In the genomic region with DNA sequence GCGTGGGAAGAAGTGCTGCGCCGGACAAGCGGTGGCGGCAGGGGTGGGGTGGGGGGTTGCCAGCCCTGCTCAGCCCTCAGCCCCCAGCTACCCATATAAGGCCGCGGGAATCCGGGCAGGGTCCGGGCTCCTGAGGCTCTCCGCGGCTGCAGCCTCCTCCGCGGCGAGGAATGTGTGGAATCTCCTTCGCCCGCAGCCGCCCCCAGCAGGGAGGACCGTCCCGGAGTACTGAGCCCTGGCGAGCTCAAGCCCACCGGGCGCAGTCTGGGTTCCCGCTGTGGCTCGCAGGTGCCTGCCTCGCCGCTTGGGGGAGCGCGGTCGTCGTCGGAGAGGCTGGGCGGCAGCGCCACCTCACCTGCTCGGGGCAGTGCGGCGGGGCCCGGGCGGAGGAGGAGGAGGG, we compare ENCODE assay signal across 8 mouse cellular contexts. TPM values are rescaled to one million over a fixed set of nuclear protein-coding genes. Genes with fewer than 3 reads are reported as not detected.
A peak's percentile ranks its signal among the peaks of the same experiment; 100 is the strongest.
DNase-seq lines count a peak whose midpoint lies in the region; ATAC-seq and TF ChIP-seq lines count a peak whose summit lies in the region.

No protein-coding gene starts in this region.

- ATAC-seq in CD4-positive, CD25-positive, alpha-beta regulatory T cell, adult 4 months, result peak; percentile 89
- ATAC-seq in heart, embryonic 13.5 days (ENCODE audit: extremely low read depth, insufficient number of reproducible peaks, low FRiP score, low TSS enrichment), result peak; percentile 69; the same call in 1 of the 2 replicates
- ATAC-seq in kidney, embryonic 16.5 days (ENCODE audit: low FRiP score, low TSS enrichment), result peak; percentile 92
- peak; percentile 79 for ATAC-seq in liver, embryonic 15.5 days (ENCODE audit: insufficient read depth)
- peak; percentile 71 for ATAC-seq in neural tube, embryonic 11.5 days (ENCODE audit: insufficient read depth, low FRiP score, low TSS enrichment)
- peak; percentile 91 for ATAC-seq in stomach, embryonic 16.5 days (ENCODE audit: insufficient read depth, low FRiP score)

- H3K9ac ChIP-seq in heart, embryonic 13.5 days, result peak overlapping the region; percentile 79
- peak overlapping the region; percentile 62 for H3K9ac ChIP-seq in kidney, embryonic 16.5 days (replicated peaks; ENCODE audit: low read length)
- peak overlapping the region; percentile 32; the same call in 1 of the 2 replicates for H3K9ac ChIP-seq in liver, embryonic 15.5 days
- peak overlapping the region; percentile 5; the same call in 1 of the 2 replicates for H3K9ac ChIP-seq in neural tube, embryonic 11.5 days (ENCODE audit: low read length)
- H3K9ac ChIP-seq in stomach, embryonic 16.5 days (ENCODE audit: low read length), result peak overlapping the region; percentile 77

- peak overlapping the region; percentile 86 for H3K4me2 ChIP-seq in heart, embryonic 13.5 days
- H3K4me2 ChIP-seq in kidney, embryonic 16.5 days (replicated peaks; ENCODE audit: low read depth, low read length), result peak overlapping the region; percentile 71
- H3K4me2 ChIP-seq in liver, embryonic 15.5 days, result peak overlapping the region; percentile 72
- peak overlapping the region; percentile 54 for H3K4me2 ChIP-seq in neural tube, embryonic 11.5 days (ENCODE audit: low read depth)
- peak overlapping the region; percentile 78 for H3K4me2 ChIP-seq in stomach, embryonic 16.5 days (ENCODE audit: low read depth, low read length)

- WGBS in heart, embryonic 13.5 days, result 0% methylated on average over 27 of the region's 38 CpGs
- WGBS in kidney, embryonic 16.5 days, result under 1% methylated on average over 34 of the region's 38 CpGs
- WGBS in liver, embryonic 15.5 days (ENCODE audit: insufficient replicate concordance), result under 1% methylated on average over 34 of the region's 38 CpGs
- 0% methylated on average over 25 of the region's 38 CpGs for whole genome bisulfite sequencing in neural tube, embryonic 11.5 days
- WGBS in stomach, embryonic 16.5 days, result 0% methylated on average over 32 of the region's 38 CpGs

- peak; percentile 85 for DNase-seq in brain, adult 2 months (ENCODE audit: low read depth, low spot score)
- DNase-seq in neural tube, embryonic 11.5 days (ENCODE audit: low spot score), result peak; percentile 82

- H3K4me3 ChIP-seq in embryonic fibroblast, embryonic 13.5 days (ENCODE audit: insufficient read depth, low read length), result peak overlapping the region; percentile 1; the same call in 1 of the 2 replicates
- peak overlapping the region; percentile 82 for H3K4me3 ChIP-seq in heart, embryonic 13.5 days
- H3K4me3 ChIP-seq in kidney, embryonic 16.5 days (ENCODE audit: low read length), result peak overlapping the region; percentile 70
- peak overlapping the region; percentile 68 for H3K4me3 ChIP-seq in liver, embryonic 15.5 days (replicated peaks)
- peak overlapping the region; percentile 46 for H3K4me3 ChIP-seq in neural tube, embryonic 11.5 days (ENCODE audit: low read depth, low read length)
- peak overlapping the region; percentile 62 for H3K4me3 ChIP-seq in stomach, embryonic 16.5 days (replicated peaks; ENCODE audit: low read length)

- H3K27ac ChIP-seq in embryonic fibroblast, embryonic 13.5 days (ENCODE audit: insufficient read depth, low read length), result no peak overlapping the region
- no peak overlapping the region; the same call in 1 of the 2 replicates for H3K27ac ChIP-seq in heart, embryonic 13.5 days (replicated peaks)
- no peak overlapping the region for H3K27ac ChIP-seq in kidney, embryonic 16.5 days (ENCODE audit: low read length)
- H3K27ac ChIP-seq in liver, embryonic 15.5 days (replicated peaks), result no peak overlapping the region
- no peak overlapping the region for H3K27ac ChIP-seq in neural tube, embryonic 11.5 days (ENCODE audit: low read depth, low read length)
- H3K27ac ChIP-seq in stomach, embryonic 16.5 days (ENCODE audit: low read length), result 0 out of 2 replicates have a peak overlapping the region, but pooled peaks have one; percentile 29

- peaks cover 16% of the 10 kb centered on the region for H3K27me3 ChIP-seq in heart, embryonic 13.5 days (replicated peaks)
- H3K27me3 ChIP-seq in kidney, embryonic 16.5 days (ENCODE audit: insufficient read depth, low read length), result no peaks in the 10 kb centered on the region
- peaks cover 37% of the 10 kb centered on the region for H3K27me3 ChIP-seq in liver, embryonic 15.5 days
- peaks cover 8% of the 10 kb centered on the region for H3K27me3 ChIP-seq in neural tube, embryonic 11.5 days (ENCODE audit: control insufficient read depth, insufficient read depth, low read length)
- H3K27me3 ChIP-seq in stomach, embryonic 16.5 days (ENCODE audit: control insufficient read depth, insufficient read depth, low read length), result no peaks in the 10 kb centered on the region

- H3K9me3 ChIP-seq in heart, embryonic 13.5 days, result no peaks in the 10 kb centered on the region
- H3K9me3 ChIP-seq in kidney, embryonic 16.5 days (ENCODE audit: low read length), result no peaks in the 10 kb centered on the region
- no peaks in the 10 kb centered on the region for H3K9me3 ChIP-seq in liver, embryonic 15.5 days (replicated peaks)
- H3K9me3 ChIP-seq in neural tube, embryonic 11.5 days (ENCODE audit: control insufficient read depth, low read length), result no peaks in the 10 kb centered on the region
- no peaks in the 10 kb centered on the region for H3K9me3 ChIP-seq in stomach, embryonic 16.5 days (replicated peaks; ENCODE audit: control insufficient read depth, low read length)

- TF ChIP-seq POLR2A in embryonic fibroblast, embryonic 13.5 days (IDR thresholded peaks at IDR 0.05; ENCODE audit: low read depth, low read length), result no peak

- H3K36me3 ChIP-seq in heart, embryonic 13.5 days, result no peaks in the 10 kb centered on the region
- H3K36me3 ChIP-seq in kidney, embryonic 16.5 days (ENCODE audit: insufficient read depth, low read length), result no peaks in the 10 kb centered on the region
- H3K36me3 ChIP-seq in liver, embryonic 15.5 days (replicated peaks), result no peaks in the 10 kb centered on the region
- no peaks in the 10 kb centered on the region for H3K36me3 ChIP-seq in neural tube, embryonic 11.5 days (ENCODE audit: control insufficient read depth, insufficient read depth, low read length)
- no peaks in the 10 kb centered on the region for H3K36me3 ChIP-seq in stomach, embryonic 16.5 days (ENCODE audit: control insufficient read depth, insufficient read depth, low read length)

- TF ChIP-seq CTCF in embryonic fibroblast, embryonic 13.5 days (IDR thresholded peaks at IDR 0.05; ENCODE audit: borderline replicate concordance, insufficient read depth, low read length), result peak; percentile 81

- 0 out of 2 replicates have a peak, but pooled peaks cover 3% of the 10 kb centered on the region for H3K4me1 ChIP-seq in embryonic fibroblast, embryonic 13.5 days (ENCODE audit: control insufficient read depth, insufficient read depth, low read length)
- H3K4me1 ChIP-seq in heart, embryonic 13.5 days, result peaks cover 16% of the 10 kb centered on the region
- H3K4me1 ChIP-seq in kidney, embryonic 16.5 days (ENCODE audit: insufficient read depth, low read length), result peaks cover 25% of the 10 kb centered on the region
- peaks cover 13% of the 10 kb centered on the region; the same call in 1 of the 2 replicates for H3K4me1 ChIP-seq in liver, embryonic 15.5 days (replicated peaks)
- H3K4me1 ChIP-seq in neural tube, embryonic 11.5 days (ENCODE audit: control insufficient read depth, insufficient read depth, low read length), result no peaks in the 10 kb centered on the region
- H3K4me1 ChIP-seq in stomach, embryonic 16.5 days (ENCODE audit: control insufficient read depth, insufficient read depth, low read length), result peaks cover 19% of the 10 kb centered on the region

RNA-seq across cellular contexts. Expression of a gene that starts 0.3 kb away (rescaled TPM):
- 10 to 100 TPM; 11.3 to 19.9 TPM for polyA plus RNA-seq in CD4-positive, CD25-positive, alpha-beta regulatory T cell, adult 4 months (2017; shearing (Covaris generic))
- polyA plus RNA-seq in embryonic fibroblast, embryonic 13.5 days (2011; ENCODE audit: insufficient read length, low read depth, missing spikeins), result 19.9 and 22.1 TPM in 2 replicates
- 3.0 and 3.1 TPM in 2 replicates for polyA plus RNA-seq in heart, embryonic 13.5 days (2015; fragmentation: Nextera tagmentation; extraction: Ambion mirVana)
- polyA plus RNA-seq in kidney, embryonic 16.5 days (2015; fragmentation: Nextera tagmentation; extraction: Ambion mirVana), result 4.0 and 4.3 TPM in 2 replicates
- polyA plus RNA-seq in liver, embryonic 15.5 days (2015; fragmentation: Nextera tagmentation; extraction: Ambion mirVana), result 2.4 and 2.6 TPM in 2 replicates
- polyA plus RNA-seq in neural tube, embryonic 11.5 days (2014; fragmentation: Nextera tagmentation; extraction: Ambion mirVana), result 1.8 and 2.3 TPM in 2 replicates
- polyA plus RNA-seq in stomach, embryonic 16.5 days (2015; fragmentation: Nextera tagmentation; extraction: Ambion mirVana), result 6.4 and 6.7 TPM in 2 replicates

Comparison
In these comparisons a context has a peak if more than half of its experiments do, and no peak if none do; other contexts are left out.
1. H3K4me3 ChIP-seq: peak in every context shown above with its lines; median percentile 82 in heart, embryonic 13.5 days; 70 in kidney, embryonic 16.5 days; 68 in liver, embryonic 15.5 days; 62 in stomach, embryonic 16.5 days; 46 in neural tube, embryonic 11.5 days; 1 in embryonic fibroblast, embryonic 13.5 days.
2. H3K9ac ChIP-seq: peak in every context shown above with its lines; median percentile 79 in heart, embryonic 13.5 days; 77 in stomach, embryonic 16.5 days; 62 in kidney, embryonic 16.5 days; 32 in liver, embryonic 15.5 days; 5 in neural tube, embryonic 11.5 days.